Mouse (Mus musculus): ENCODE results near the gene Prkaa2. TPM values are rescaled to one million over a fixed set of nuclear protein-coding genes. Genes with fewer than 3 reads are reported as not detected.
"Not testable (repeated sequence)": the region's sequence is repeated elsewhere in the genome, so short reads cannot be mapped to it uniquely, and the experiment has no call there.

Gene Prkaa2
- polyA plus RNA-seq, 1 experiment from 2014 or later: 8.8 TPM

GRCm38 (mm10) chr4:105050041-105050440, 59.6 kb downstream of the Prkaa2 start:
- 84% methylated on average over 1 of the region's 1 CpGs for WGBS
- no peak overlapping the region for H3K27ac ChIP-seq (ENCODE audit: low read length)
- H3K4me1 ChIP-seq (ENCODE audit: insufficient read depth, low read length): no peaks in the 10 kb centered on the region
- no peak overlapping the region for H3K4me2 ChIP-seq (replicated peaks; ENCODE audit: low read depth, low read length)
- 0 out of 2 replicates have a peak, but pooled peaks cover 2% of the 10 kb centered on the region for H3K36me3 ChIP-seq (ENCODE audit: insufficient read depth, low read length)
- no peaks in the 10 kb centered on the region for H3K9me3 ChIP-seq (ENCODE audit: low read length)
- H3K9ac ChIP-seq (replicated peaks; ENCODE audit: low read length): no peak overlapping the region
- no peak overlapping the region for H3K4me3 ChIP-seq (ENCODE audit: low read length)
- H3K27me3 ChIP-seq (ENCODE audit: insufficient read depth, low read length): no peaks in the 10 kb centered on the region
- ATAC-seq (ENCODE audit: low FRiP score, low TSS enrichment): no peak

GRCm38 (mm10) chr4:105034259-105034658, 75.4 kb downstream of the Prkaa2 start:
- H3K9me3 ChIP-seq (ENCODE audit: low read length): no peaks in the 10 kb centered on the region
- no peaks in the 10 kb centered on the region for H3K4me1 ChIP-seq (ENCODE audit: insufficient read depth, low read length)
- ATAC-seq (ENCODE audit: low FRiP score, low TSS enrichment): no peak
- no peak overlapping the region for H3K4me2 ChIP-seq (replicated peaks; ENCODE audit: low read depth, low read length)
- H3K36me3 ChIP-seq (ENCODE audit: insufficient read depth, low read length): peaks cover 3% of the 10 kb centered on the region; the same call in 1 of the 2 replicates
- no peak overlapping the region for H3K9ac ChIP-seq (replicated peaks; ENCODE audit: low read length)
- no peak overlapping the region for H3K4me3 ChIP-seq (ENCODE audit: low read length)
- H3K27ac ChIP-seq (ENCODE audit: low read length): no peak overlapping the region
- H3K27me3 ChIP-seq (ENCODE audit: insufficient read depth, low read length): no peaks in the 10 kb centered on the region

GRCm38 (mm10) chr4:105033153-105033552, 76.5 kb downstream of the Prkaa2 start:
- Histone ChIP-seq H3K4me2 (replicated peaks; ENCODE audit: low read depth, low read length) (no peak overlapping the region), H3K9ac (replicated peaks; ENCODE audit: low read length) (no peak overlapping the region), H3K27me3 (ENCODE audit: insufficient read depth, low read length) (no peaks in the 10 kb centered on the region), H3K27ac (ENCODE audit: low read length) (no peak overlapping the region), H3K4me3 (ENCODE audit: low read length) (no peak overlapping the region), H3K9me3 (ENCODE audit: low read length) (no peaks in the 10 kb centered on the region), H3K4me1 (ENCODE audit: insufficient read depth, low read length) (no peaks in the 10 kb centered on the region), H3K36me3 (ENCODE audit: insufficient read depth, low read length) (peaks cover 3% of the 10 kb centered on the region; the same call in 1 of the 2 replicates)
- 36% methylated on average over 7 of the region's 7 CpGs for WGBS
- ATAC-seq (ENCODE audit: low FRiP score, low TSS enrichment): no peak

DNA sequence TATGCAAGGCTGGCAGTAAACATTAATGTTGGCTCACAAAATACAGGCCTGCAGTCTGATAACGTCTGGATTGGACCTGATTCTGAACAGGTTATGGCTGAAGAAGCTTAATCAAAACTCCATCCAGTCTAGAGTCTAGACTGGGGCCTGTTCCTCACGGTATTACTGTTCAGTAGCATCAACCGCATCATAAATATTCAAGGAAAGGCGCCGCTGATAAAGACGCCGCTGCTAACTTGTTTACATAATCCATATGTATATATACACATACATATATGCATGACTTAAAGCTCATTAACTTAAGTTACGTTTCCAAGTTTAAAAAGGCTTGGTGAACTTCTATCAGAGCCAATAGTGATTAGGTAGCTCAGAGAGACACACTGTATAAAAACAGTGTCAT, 78.6 kb downstream of the Prkaa2 start:
- Histone ChIP-seq H3K9me3 (ENCODE audit: low read length) (no peaks in the 10 kb centered on the region), H3K27ac (ENCODE audit: low read length) (no peak overlapping the region), H3K4me3 (ENCODE audit: low read length) (no peak overlapping the region), H3K4me2 (replicated peaks; ENCODE audit: low read depth, low read length) (no peak overlapping the region), H3K9ac (replicated peaks; ENCODE audit: low read length) (no peak overlapping the region), H3K36me3 (ENCODE audit: insufficient read depth, low read length) (peaks cover 3% of the 10 kb centered on the region; the same call in 1 of the 2 replicates), H3K27me3 (ENCODE audit: insufficient read depth, low read length) (no peaks in the 10 kb centered on the region), H3K4me1 (ENCODE audit: insufficient read depth, low read length) (no peaks in the 10 kb centered on the region)
- WGBS: 64% methylated on average over 8 of the region's 8 CpGs
- ATAC-seq (ENCODE audit: low FRiP score, low TSS enrichment): no peak

DNA sequence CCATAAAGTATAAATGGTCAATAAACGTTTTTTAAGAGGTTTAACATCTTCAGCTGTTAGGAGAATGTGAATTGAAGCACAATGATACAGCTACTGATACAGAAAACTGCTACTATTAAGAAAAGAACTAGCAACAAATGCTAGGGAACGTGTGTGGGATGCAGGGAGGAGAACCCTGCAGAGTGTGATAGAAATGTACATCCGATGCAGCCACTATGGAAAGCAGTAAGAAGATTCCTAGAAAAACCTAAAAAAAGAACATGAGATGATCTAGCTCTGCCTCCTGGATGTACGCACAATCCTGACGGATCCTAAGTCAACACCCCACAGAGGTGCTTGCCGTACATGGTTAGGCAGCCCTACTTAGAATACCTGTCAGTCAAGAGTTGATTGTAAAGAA, 82.4 kb downstream of the Prkaa2 start:
- 68% methylated on average over 6 of the region's 6 CpGs for WGBS
- H3K27me3 ChIP-seq (ENCODE audit: insufficient read depth, low read length): no peaks in the 10 kb centered on the region
- no peak overlapping the region for H3K27ac ChIP-seq (ENCODE audit: low read length)

GRCm38 (mm10) chr4:105016006-105016613, 93.6 kb downstream of the Prkaa2 start:
- Histone ChIP-seq H3K9ac (replicated peaks; ENCODE audit: low read length) (no peak overlapping the region), H3K4me3 (ENCODE audit: low read length) (no peak overlapping the region), H3K4me1 (ENCODE audit: insufficient read depth, low read length) (no peaks in the 10 kb centered on the region), H3K27me3 (ENCODE audit: insufficient read depth, low read length) (no peaks in the 10 kb centered on the region), H3K27ac (ENCODE audit: low read length) (no peak overlapping the region), H3K36me3 (ENCODE audit: insufficient read depth, low read length) (no peaks in the 10 kb centered on the region), H3K4me2 (replicated peaks; ENCODE audit: low read depth, low read length) (no peak overlapping the region), H3K9me3 (ENCODE audit: low read length) (no peaks in the 10 kb centered on the region)
- 78% methylated on average over 4 of the region's 4 CpGs for WGBS
- ATAC-seq (ENCODE audit: low FRiP score, low TSS enrichment): no peak

More for the DNA sequence above, 82.4 kb downstream of the Prkaa2 start:
- Histone ChIP-seq H3K36me3 (ENCODE audit: insufficient read depth, low read length) (no peaks in the 10 kb centered on the region), H3K4me3 (ENCODE audit: low read length) (no peak overlapping the region), H3K9me3 (ENCODE audit: low read length) (no peaks in the 10 kb centered on the region), H3K9ac (replicated peaks; ENCODE audit: low read length) (no peak overlapping the region), H3K4me1 (ENCODE audit: insufficient read depth, low read length) (no peaks in the 10 kb centered on the region), H3K4me2 (replicated peaks; ENCODE audit: low read depth, low read length) (no peak overlapping the region)
- no peak for ATAC-seq (ENCODE audit: low FRiP score, low TSS enrichment)

GRCm38 (mm10) chr4:105015496-105015895, 94.2 kb downstream of the Prkaa2 start:
- 63% methylated on average over 6 of the region's 6 CpGs for WGBS
- H3K9ac ChIP-seq (replicated peaks; ENCODE audit: low read length): no peak overlapping the region
- no peaks in the 10 kb centered on the region for H3K36me3 ChIP-seq (ENCODE audit: insufficient read depth, low read length)
- H3K4me2 ChIP-seq (replicated peaks; ENCODE audit: low read depth, low read length): no peak overlapping the region
- no peaks in the 10 kb centered on the region for H3K27me3 ChIP-seq (ENCODE audit: insufficient read depth, low read length)
- no peaks in the 10 kb centered on the region for H3K4me1 ChIP-seq (ENCODE audit: insufficient read depth, low read length)
- no peak for ATAC-seq (ENCODE audit: low FRiP score, low TSS enrichment)
- no peak overlapping the region for H3K4me3 ChIP-seq (ENCODE audit: low read length)
- no peaks in the 10 kb centered on the region for H3K9me3 ChIP-seq (ENCODE audit: low read length)
- H3K27ac ChIP-seq (ENCODE audit: low read length): no peak overlapping the region

DNA sequence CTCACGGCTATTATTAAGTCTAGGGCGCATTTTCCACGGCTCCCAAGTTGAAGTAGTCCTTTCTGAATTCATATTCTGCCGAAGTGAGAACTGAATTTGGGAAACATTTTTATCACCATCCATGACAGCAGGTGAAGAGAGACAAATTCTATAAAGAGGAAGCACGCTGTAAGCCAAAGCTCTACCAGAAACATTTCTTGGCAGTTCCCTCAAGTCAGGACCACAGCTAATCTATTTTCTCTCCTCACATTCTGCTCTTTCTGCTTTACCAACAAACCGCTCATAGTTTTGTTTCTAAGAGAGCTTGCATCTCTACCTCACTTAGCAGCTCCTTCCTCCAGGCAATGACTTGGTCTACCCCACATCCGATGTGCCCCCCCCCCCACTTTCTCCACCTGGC, 96.0 kb downstream of the Prkaa2 start:
- WGBS: 89% methylated on average over 7 of the region's 7 CpGs
- H3K36me3 ChIP-seq (ENCODE audit: insufficient read depth, low read length): no peaks in the 10 kb centered on the region
- no peak overlapping the region for H3K4me2 ChIP-seq (replicated peaks; ENCODE audit: low read depth, low read length)
- H3K4me3 ChIP-seq (ENCODE audit: low read length): no peak overlapping the region
- no peaks in the 10 kb centered on the region for H3K27me3 ChIP-seq (ENCODE audit: insufficient read depth, low read length)
- ATAC-seq (ENCODE audit: low FRiP score, low TSS enrichment): no peak
- H3K27ac ChIP-seq (ENCODE audit: low read length): no peak overlapping the region
- H3K4me1 ChIP-seq (ENCODE audit: insufficient read depth, low read length): no peaks in the 10 kb centered on the region
- no peak overlapping the region for H3K9ac ChIP-seq (replicated peaks; ENCODE audit: low read length)
- H3K9me3 ChIP-seq (ENCODE audit: low read length): no peaks in the 10 kb centered on the region; the same call in 1 of the 2 replicates

DNA sequence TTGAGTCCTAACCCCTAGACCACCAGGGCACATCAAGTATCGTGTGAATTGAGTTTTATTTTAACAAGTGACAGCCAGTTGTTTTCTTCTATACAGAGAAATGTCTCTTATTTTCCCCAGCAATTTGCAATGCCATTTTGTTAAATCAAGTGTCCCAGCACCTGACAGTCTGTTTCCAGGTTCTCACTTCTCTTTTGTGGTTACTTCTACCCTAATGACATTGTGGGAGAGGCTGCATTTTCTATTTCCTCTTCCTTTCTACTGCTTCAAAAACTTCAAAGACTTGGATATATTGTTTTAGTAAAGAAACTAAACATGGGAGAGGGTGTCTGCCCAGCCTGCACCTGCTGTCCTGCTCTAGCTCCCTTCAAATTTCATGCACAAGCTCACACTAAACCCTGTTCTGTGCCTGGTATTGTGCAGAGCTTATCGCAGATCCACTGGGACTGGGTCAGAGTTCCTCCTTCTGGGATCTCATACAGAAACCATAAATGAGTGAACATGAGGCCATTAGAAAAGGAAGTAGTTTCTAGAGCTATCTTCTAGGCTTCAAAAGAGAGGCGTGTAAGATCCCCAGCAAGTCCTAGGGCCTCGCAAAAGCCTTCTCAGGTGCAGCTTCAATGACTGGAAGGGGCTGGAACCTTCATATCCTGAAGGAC, 102.2 kb downstream of the Prkaa2 start:
- WGBS: 86% methylated on average over 4 of the region's 4 CpGs
- no peak overlapping the region for H3K4me2 ChIP-seq (replicated peaks; ENCODE audit: low read depth, low read length)

DNA sequence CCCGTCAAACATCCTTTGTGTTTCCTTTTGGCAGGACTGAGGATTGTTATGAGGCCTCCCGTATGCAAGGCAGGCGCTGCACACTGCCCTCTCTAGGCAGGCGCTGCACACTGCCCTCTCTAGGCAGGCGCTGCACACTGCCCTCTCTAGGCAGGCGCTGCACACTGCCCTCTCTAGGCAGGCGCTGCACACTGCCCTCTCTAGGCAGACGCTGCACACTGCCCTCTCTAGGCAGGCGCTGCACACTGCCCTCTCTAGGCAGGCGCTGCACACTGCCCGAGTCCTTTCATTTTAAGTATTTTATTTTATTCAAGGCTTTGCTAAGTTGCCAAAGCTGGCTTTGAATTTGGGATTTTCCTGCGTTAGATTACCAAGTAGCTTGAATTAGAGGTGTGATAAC, 105.0 kb downstream of the Prkaa2 start:
- ATAC-seq (ENCODE audit: low FRiP score, low TSS enrichment); H3K9ac ChIP-seq (replicated peaks; ENCODE audit: low read length); H3K4me1 ChIP-seq (ENCODE audit: insufficient read depth, low read length); H3K27me3 ChIP-seq (ENCODE audit: insufficient read depth, low read length); H3K4me3 ChIP-seq (ENCODE audit: low read length); H3K9me3 ChIP-seq (ENCODE audit: low read length); H3K36me3 ChIP-seq (ENCODE audit: insufficient read depth, low read length); H3K27ac ChIP-seq (ENCODE audit: low read length); H3K4me2 ChIP-seq (replicated peaks; ENCODE audit: low read depth, low read length): not testable (repeated sequence)
- 89% methylated on average over 12 of the region's 12 CpGs for WGBS

More for the DNA sequence above, 102.2 kb downstream of the Prkaa2 start:
- Histone ChIP-seq H3K9ac (replicated peaks; ENCODE audit: low read length) (no peak overlapping the region), H3K4me3 (ENCODE audit: low read length) (no peak overlapping the region), H3K9me3 (ENCODE audit: low read length) (no peaks in the 10 kb centered on the region; the same call in 1 of the 2 replicates), H3K27me3 (ENCODE audit: insufficient read depth, low read length) (no peaks in the 10 kb centered on the region), H3K36me3 (ENCODE audit: insufficient read depth, low read length) (no peaks in the 10 kb centered on the region), H3K27ac (ENCODE audit: low read length) (no peak overlapping the region), H3K4me1 (ENCODE audit: insufficient read depth, low read length) (no peaks in the 10 kb centered on the region)
- no peak for ATAC-seq (ENCODE audit: low FRiP score, low TSS enrichment)

Data from kidney, embryonic 16.5 days (tissue).